Mouse (Mus musculus): ENCODE measurements at regions not wholly inside any gene's neighbourhood (a gene's known extent, or its start where the extent isn't known, plus 50 kb on each side); places are given as distances from the start of the nearest gene placed in this dataset.

DNA sequence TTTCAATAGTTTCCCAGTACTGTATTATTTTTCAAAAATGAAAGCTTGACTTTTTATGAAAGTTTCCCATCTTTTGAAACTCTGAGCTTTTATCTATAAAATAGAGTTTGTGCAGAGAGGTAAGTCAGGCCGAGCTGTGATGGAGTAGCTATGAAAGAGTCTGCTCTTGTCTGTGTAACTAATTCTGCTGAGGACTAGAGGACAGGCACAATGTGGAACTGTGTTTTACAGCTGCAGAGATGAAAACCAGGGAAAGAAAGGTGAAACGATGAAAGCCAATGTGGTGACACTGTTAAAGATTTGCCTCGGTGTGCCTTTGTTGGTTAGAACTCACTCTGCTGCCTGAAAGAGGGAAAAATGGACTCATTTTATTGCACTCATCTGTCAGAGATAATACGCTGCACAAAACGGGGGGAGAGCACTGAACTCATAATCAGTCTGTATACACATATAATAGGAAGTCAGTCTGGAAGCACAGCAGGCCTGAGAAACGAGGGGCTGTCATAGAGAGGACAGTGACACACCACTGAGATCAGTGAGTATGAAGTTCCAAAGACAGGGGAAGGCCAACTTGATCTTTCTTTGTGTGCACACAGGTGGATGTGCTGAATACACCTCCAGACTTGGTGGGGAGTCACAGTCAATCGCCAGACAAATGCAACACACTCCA is 373.9 kb downstream of the Nova1 start:
- no peak for TF ChIP-seq POLR2A (IDR thresholded peaks at IDR 0.05; ENCODE audit: control insufficient read depth, low read depth, low read length)
- no peak for TF ChIP-seq CTCF (IDR thresholded peaks at IDR 0.05; ENCODE audit: control insufficient read depth, insufficient read depth, insufficient replicate concordance, low read depth, low read length)

Measured in testis, adult 2 months (tissue).